Mouse (Mus musculus) kidney, embryonic 14.5 days (tissue): ENCODE data around the gene Mrps21. TPM values are rescaled to one million over a fixed set of nuclear protein-coding genes. Genes with fewer than 3 reads are reported as not detected.
"Not testable (repeated sequence)": the region's sequence is repeated elsewhere in the genome, so short reads cannot be mapped to it uniquely, and the experiment has no call there.

Source experiments
- ATAC-seq: fragments of 200-750 bp; cut with Nextera tagmentation; 2 replicates; pipeline ENCODE4 v1.8.0; 2017; ENCODE audit warnings: moderate number of reproducible peaks, mild to moderate bottlenecking, moderate TSS enrichment, moderate library complexity; ENCODE audit not compliant: low FRiP score, low TSS enrichment
- H3K27ac ChIP-seq: fragments of 300-500 bp; sonication (generic); 2 replicates; pipeline ENCODE4 v1.5.1; 2014; ENCODE audit warnings: low read depth, mild to moderate bottlenecking, low read length, moderate library complexity, mixed read lengths
- H3K27me3 ChIP-seq: fragments of 300-500 bp; sonication (generic); 2 replicates; pipeline ENCODE4 v1.6.1; 2014; ENCODE audit warnings: mild to moderate bottlenecking, low read length; ENCODE audit not compliant: control insufficient read depth, insufficient read depth
- H3K36me3 ChIP-seq: fragments of 300-500 bp; sonication (generic); 2 replicates; pipeline ENCODE4 v1.6.1; 2014; ENCODE audit warnings: low read length, mixed read lengths; ENCODE audit not compliant: control insufficient read depth, insufficient read depth
- H3K4me1 ChIP-seq: fragments of 300-500 bp; sonication (generic); 2 replicates; pipeline ENCODE4 v1.6.1; 2014; ENCODE audit warnings: low read length, mixed read lengths; ENCODE audit not compliant: control insufficient read depth, insufficient read depth
- H3K4me2 ChIP-seq: fragments of 300-500 bp; sonication (generic); replicated peaks from 2 replicates; pipeline ENCODE4 v1.6.1; 2014; ENCODE audit warnings: low read depth, mild to moderate bottlenecking, low read length
- H3K4me3 ChIP-seq: fragments of 300-500 bp; sonication (generic); 2 replicates; pipeline ENCODE4 v1.5.1; 2014; ENCODE audit warnings: mild to moderate bottlenecking, low read length
- H3K9ac ChIP-seq: fragments of 300-500 bp; sonication (generic); 2 replicates; pipeline ENCODE4 v1.6.1; 2014; ENCODE audit warnings: low read depth, mild to moderate bottlenecking, low read length, moderate library complexity
- H3K9me3 ChIP-seq: fragments of 300-500 bp; sonication (generic); 2 replicates; pipeline ENCODE4 v1.6.1; 2016; ENCODE audit warnings: low read length; ENCODE audit not compliant: control insufficient read depth
- WGBS: fragments of 180-500 bp; shearing (Covaris S2); extraction: QIAGEN DNeasy Blood & Tissue Kit; methylation state at CpG from one replicate; pipeline ENCODE4 v1.1.7; 2014; 5-methylcytosine and 5-hydroxymethylcytosine counted together
- polyA plus RNA-seq: library from polyadenylated mRNA; unstranded; fragments of >200 nt; fragmentation: Nextera tagmentation; extraction: Ambion mirVana; gene quantifications from 2 replicates; pipeline ENCODE4 v1.2.1, GENCODE M21; 2014

Gene Mrps21
- polyA plus RNA-seq, 1 experiment from 2014 or later = 377 TPM

DNA sequence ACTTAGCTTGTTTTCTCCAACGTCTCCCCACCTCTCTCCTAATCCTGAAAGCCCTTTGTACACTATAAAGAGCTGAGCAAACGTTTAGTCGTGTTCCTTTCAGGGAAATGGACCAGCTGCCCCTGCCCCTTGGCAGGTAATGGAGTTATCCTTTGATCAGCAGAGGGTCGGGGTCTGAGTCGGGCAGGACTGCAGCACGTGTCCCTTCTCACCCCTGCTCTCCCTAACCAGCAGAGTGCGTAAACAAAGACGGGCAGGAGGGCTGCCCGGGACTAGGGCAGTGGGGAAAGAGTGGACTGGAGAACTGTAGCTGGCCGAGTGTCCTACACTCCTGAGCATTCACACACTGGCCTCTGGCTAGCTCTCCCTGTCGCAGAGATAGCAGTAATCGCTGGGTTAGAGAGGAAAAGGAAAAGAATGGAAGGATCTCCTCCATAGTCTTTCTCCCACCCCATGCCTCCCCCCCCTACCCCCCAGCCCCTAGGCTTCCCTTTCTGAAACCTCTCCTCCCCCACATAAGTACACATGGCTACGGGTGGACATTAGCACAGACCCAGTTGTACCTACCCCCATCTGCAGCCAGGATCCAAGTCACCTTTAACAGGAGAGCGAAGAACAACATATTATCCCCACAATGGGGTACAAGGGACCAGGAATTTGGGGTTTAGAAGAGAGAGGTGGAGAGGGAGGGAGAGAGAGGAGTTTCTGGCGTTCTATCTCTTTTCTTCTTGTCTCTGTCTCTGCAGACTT lies 32.6 kb upstream of the Mrps21 start:
- H3K4me2 ChIP-seq = peak overlapping the region; percentile 73
- H3K9ac ChIP-seq = peak overlapping the region; percentile 52
- H3K27ac ChIP-seq = peak overlapping the region; percentile 37; the same call in 1 of the 2 replicates
- ATAC-seq = peak; percentile 54
- 4% methylated on average over 15 of the region's 15 CpGs for WGBS
- no peaks in the 10 kb centered on the region for H3K27me3 ChIP-seq
- H3K9me3 ChIP-seq = no peaks in the 10 kb centered on the region
- H3K4me3 ChIP-seq = peak overlapping the region; percentile 36
- no peaks in the 10 kb centered on the region for H3K36me3 ChIP-seq
- H3K4me1 ChIP-seq = peaks cover 40% of the 10 kb centered on the region

DNA sequence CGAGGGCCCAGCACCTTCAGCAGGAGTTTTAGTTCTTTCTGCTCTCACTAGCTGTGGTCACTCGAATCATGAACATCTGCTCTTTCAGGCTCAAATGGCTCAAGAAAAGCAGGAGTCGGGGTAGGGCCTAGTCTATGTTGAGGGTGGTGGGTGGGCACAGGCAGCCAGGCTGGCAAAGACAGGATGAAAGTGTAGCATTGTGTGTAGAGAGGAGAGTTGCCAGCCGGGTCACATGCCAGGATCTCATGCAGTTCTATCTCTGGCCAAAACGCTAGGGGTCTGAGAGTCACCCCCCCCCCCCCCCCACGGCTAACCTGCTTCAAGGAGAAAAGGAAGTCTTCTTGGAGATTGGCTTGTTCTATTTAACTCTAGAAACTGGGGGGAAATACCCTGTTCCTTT lies 31.3 kb upstream of the Mrps21 start:
- 20% methylated on average over 6 of the region's 6 CpGs for WGBS
- no peak overlapping the region for H3K4me2 ChIP-seq
- H3K9me3 ChIP-seq = no peaks in the 10 kb centered on the region
- H3K4me3 ChIP-seq = no peak overlapping the region
- H3K36me3 ChIP-seq = peaks cover 3% of the 10 kb centered on the region; the same call in 1 of the 2 replicates
- peak overlapping the region; percentile 7; the same call in 1 of the 2 replicates for H3K9ac ChIP-seq
- H3K4me1 ChIP-seq = peaks cover 40% of the 10 kb centered on the region
- H3K27ac ChIP-seq = no peak overlapping the region; the same call in 1 of the 2 replicates
- no peaks in the 10 kb centered on the region for H3K27me3 ChIP-seq
- no peak for ATAC-seq

DNA sequence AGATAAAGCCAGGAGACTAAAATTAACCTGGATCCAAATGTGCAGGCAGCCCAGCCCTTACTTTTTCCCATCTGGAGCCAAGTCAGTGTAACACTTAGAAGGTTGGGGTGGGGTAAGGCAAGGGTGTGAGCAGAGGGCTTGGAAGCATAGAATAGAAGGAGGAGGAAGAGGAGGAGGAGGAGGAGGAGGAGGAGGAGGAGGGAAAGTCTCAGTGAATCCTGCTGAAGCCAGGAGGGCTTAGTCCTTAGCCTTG lies 31.0 kb upstream of the Mrps21 start:
- H3K27ac ChIP-seq = peak overlapping the region; percentile 47; the same call in 1 of the 2 replicates
- no peak overlapping the region for H3K4me2 ChIP-seq

DNA sequence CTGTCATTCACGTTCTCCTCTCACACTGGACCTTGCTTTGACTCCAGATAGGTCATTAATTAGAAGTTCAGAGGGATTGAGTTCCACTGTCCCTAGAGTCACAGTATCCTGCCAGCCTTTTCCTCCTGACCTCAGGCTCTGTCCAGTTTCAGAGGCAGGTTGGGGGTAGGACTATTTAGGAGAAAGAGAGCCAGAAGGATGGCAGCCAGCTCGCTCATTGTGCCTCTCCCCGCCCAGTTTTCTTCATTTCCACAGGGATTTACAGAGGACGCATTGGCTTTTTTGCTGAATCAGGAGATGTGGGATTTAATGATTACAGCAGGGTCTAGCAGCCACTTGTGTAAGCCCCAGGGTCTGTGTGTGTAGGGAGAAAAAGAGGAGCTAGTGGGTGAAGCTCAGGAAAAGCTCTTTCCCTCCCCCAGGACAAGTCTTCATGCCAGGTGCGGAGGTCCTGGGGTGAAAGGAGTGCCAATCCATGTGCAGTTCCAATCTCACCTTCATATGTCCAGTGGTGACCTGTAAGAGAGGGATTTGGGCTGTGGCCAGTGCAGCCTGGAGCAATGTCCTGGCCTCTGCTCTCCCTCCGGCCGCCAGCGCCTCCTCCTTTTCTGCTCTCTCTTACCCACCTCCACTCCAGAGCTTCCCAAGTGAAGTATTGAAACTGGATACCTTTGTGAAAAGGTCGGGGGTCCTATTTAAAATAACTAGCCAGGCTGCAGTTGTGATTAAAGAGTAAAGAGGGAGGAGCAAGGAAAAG lies 30.5 kb upstream of the Mrps21 start:
- no peak for ATAC-seq
- Histone ChIP-seq H3K27me3 (no peaks in the 10 kb centered on the region), H3K9me3 (no peaks in the 10 kb centered on the region), H3K9ac (no peak overlapping the region), H3K36me3 (peaks cover 7% of the 10 kb centered on the region; the same call in 1 of the 2 replicates), H3K4me3 (no peak overlapping the region), H3K27ac (peak overlapping the region; percentile 47; the same call in 1 of the 2 replicates), H3K4me2 (no peak overlapping the region), H3K4me1 (peaks cover 39% of the 10 kb centered on the region)
- 46% methylated on average over 9 of the region's 9 CpGs for WGBS

More for the DNA sequence above, 31.0 kb upstream of the Mrps21 start:
- no peaks in the 10 kb centered on the region for H3K27me3 ChIP-seq
- H3K9me3 ChIP-seq = no peaks in the 10 kb centered on the region
- no peak overlapping the region for H3K4me3 ChIP-seq
- no peak overlapping the region for H3K9ac ChIP-seq
- H3K4me1 ChIP-seq = peaks cover 40% of the 10 kb centered on the region
- H3K36me3 ChIP-seq = peaks cover 7% of the 10 kb centered on the region; the same call in 1 of the 2 replicates
- no peak for ATAC-seq

DNA sequence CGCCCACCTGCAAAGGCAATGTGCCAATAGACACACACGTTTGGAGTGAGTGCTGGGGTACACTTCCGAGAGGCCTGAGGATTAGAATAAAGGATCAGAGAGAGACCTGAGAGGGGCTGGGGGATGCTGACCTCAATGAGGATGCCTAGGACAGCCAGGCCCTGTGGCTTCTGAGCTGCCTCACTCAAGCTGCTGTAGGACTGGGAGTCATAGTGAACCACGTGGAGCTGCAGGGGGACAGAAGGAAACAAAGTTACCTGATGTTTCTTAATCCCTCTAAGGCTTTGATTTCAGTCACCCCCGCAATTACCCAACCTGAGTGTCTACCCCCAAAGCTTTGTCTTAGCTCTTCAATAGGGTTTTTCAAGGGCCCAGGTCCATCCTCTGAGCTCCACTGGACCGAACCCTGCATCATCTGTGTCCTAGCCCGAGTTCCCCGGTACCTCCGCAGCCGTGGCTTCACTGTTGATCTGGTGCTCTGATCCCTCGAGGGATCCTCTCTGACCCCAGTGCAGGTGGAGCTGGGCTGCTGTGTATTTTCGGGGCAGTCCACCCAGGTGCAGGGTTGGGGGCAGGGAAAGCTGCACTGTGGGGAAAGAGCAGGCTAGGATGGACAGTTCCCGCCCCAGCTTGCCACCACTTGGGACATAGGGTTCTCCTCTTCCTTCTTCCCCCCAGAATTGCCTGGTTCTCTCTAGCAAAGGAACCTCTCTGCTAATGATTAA lies 28.6 kb upstream of the Mrps21 start:
- H3K36me3 ChIP-seq = peaks cover 7% of the 10 kb centered on the region; the same call in 1 of the 2 replicates
- 0 out of 2 replicates have a peak overlapping the region, but pooled peaks have one; percentile 18 for H3K9ac ChIP-seq
- WGBS = 77% methylated on average over 13 of the region's 13 CpGs
- no peak for ATAC-seq
- peaks cover 30% of the 10 kb centered on the region for H3K4me1 ChIP-seq
- no peaks in the 10 kb centered on the region for H3K9me3 ChIP-seq
- no peaks in the 10 kb centered on the region for H3K27me3 ChIP-seq
- no peak overlapping the region for H3K4me2 ChIP-seq
- no peak overlapping the region for H3K4me3 ChIP-seq
- H3K27ac ChIP-seq = no peak overlapping the region

DNA sequence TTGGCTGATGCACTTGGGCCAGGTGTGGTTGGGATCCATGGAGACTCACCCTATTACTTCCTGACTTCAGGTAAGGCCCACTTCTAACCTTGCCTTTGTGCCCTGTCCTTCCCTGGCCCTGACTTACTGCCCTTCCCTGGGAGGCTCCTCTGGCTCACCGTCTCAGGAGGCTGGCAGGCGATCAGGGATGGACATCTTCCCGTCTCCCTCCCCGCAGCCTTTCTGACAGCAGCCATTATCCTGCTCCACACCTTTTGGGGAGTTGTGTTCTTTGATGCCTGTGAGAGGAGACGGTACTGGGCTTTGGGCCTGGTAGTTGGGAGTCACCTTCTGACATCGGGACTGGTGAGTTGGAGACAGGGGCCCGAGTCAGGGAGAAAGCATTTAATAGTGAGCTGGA lies 24.2 kb upstream of the Mrps21 start:
- not testable (repeated sequence) for H3K9ac ChIP-seq, H3K4me2 ChIP-seq, H3K27me3 ChIP-seq, H3K27ac ChIP-seq, H3K36me3 ChIP-seq, H3K9me3 ChIP-seq, ATAC-seq, H3K4me3 ChIP-seq
- H3K4me1 ChIP-seq = peaks cover 30% of the 10 kb centered on the region
- 77% methylated on average over 7 of the region's 7 CpGs for WGBS

DNA sequence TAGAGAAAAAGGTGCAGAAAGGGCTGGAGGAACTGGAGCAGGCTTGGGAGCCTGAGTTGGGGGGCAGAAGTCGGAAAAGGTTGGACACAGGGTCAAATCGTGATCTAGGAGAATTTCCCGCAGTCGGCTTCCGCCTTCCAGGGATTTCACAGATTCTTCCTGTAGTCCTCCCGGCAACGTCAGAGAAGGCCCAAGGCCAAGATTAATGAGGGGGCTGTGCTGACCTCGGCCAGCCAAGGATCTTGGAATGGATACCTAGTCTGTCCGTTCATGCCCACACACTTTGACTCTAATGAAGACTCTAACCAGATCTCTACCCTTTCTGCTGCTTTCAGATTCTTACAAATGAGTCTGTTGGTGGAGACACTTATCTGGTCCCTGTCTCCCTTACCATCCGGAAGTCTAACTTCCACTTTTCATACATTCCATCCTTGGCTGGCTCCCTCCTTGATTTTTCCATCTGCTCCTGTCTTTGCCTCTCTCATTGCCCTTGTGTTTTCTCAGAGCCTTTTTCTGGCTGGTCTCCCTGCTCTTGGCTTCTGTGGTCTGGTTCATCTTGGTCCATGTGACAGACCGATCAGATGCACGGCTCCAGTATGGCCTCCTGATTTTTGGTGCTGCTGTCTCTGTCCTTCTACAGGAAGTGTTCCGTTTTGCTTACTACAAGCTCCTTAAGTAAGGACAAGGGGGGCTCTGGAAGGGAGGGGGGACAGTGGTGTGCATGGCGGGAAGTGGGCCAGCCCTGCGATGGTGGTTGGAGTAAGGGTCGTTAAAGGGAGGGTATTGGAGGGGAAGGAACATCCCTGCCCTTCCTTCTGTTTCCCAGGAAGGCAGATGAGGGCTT lies 23.2 kb upstream of the Mrps21 start:
- H3K36me3 ChIP-seq = peaks cover 7% of the 10 kb centered on the region; the same call in 1 of the 2 replicates
- H3K4me3 ChIP-seq = peak overlapping the region; percentile 70
- H3K4me1 ChIP-seq = peaks cover 30% of the 10 kb centered on the region
- peak overlapping the region; percentile 57 for H3K4me2 ChIP-seq
- H3K27ac ChIP-seq = peak overlapping the region; percentile 78; the same call in 1 of the 2 replicates
- peak overlapping the region; percentile 78 for H3K9ac ChIP-seq
- ATAC-seq = peak; percentile 6; the same call in 1 of the 2 replicates
- no peaks in the 10 kb centered on the region for H3K9me3 ChIP-seq
- WGBS = 7% methylated on average over 16 of the region's 16 CpGs
- no peaks in the 10 kb centered on the region for H3K27me3 ChIP-seq

DNA sequence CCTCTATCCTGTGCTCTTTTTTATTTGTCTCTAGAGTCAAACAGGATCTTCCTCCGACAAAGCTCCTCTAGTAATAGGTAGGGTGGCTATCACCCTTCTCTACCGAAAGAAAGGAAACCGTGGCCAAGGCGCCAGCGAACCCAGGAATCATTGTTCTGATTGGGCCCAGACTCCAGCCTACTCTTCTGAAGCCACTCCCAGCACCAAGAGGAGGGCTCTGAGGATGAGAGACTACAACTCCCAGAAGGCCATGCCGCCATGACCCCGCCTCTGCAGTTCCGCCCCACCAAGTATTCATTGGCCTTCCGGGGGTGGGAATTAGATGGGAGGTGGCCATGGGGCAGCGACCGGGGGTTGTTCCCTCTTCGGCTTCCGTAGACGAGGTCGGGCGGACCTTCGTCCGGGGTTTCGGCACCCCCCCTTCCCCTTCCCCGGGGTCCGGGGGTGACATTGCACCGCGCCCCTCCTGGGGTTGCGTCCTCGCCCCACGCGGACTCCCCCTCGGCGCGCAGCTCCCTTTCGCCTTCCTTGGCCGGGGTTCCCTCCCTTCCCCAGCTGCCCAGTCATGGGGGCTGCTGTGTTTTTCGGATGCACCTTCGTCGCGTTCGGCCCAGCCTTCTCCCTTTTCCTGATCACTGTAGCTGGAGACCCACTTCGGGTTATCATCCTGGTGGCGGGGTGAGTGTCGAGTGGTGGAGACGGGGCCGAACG lies 22.4 kb upstream of the Mrps21 start, which contains the start of gene Aph1a:
Aph1a (plus strand) TSS at position 364 of the 711 bp plus-strand sequence.
- Histone ChIP-seq H3K9ac (peak within 1 kb of the TSS; percentile 78), H3K27ac (peak within 1 kb of the TSS; percentile 93), H3K4me2 (peak within 1 kb of the TSS; percentile 57), H3K4me3 (peak within 1 kb of the TSS; percentile 70), H3K4me1 (peaks cover 30% of the 10 kb centered on the region)
- WGBS = 1% methylated on average over 24 of the region's 43 CpGs
- H3K27me3 ChIP-seq, H3K9me3 ChIP-seq, H3K36me3 ChIP-seq: not testable (repeated sequence)
- ATAC-seq = peak; percentile 96
